Mouse (Mus musculus) CH12.LX (cell line): ENCODE measurements around the gene 2410004B18Rik. TPM values are rescaled to one million over a fixed set of nuclear protein-coding genes. Genes with fewer than 3 reads are reported as not detected.

Experiments used
- DNase-seq: peaks from one replicate; pipeline ENCODE4 v3.0.0-alpha.2; 2013; ENCODE audit errors: extremely low read depth
- H3K27ac ChIP-seq: 2 replicates; pipeline ENCODE4 v1.5.1; 2012; ENCODE audit warnings: low read depth, mild to moderate bottlenecking, control low read depth, moderate library complexity; ENCODE audit not compliant: insufficient read depth
- H3K27me3 ChIP-seq: replicated peaks from 2 replicates; pipeline ENCODE3; 2012; ENCODE audit warnings: inconsistent platforms
- H3K36me3 ChIP-seq, 2 experiments: replicated peaks in 1 of 2; 2 replicates each; pipeline versions ENCODE3 to v1.6.1; 2012; ENCODE audit warnings: inconsistent platforms in 1 of 2, low read length in 1 of 2, mild to moderate bottlenecking in 1 of 2, mixed read lengths in 1 of 2, moderate library complexity in 1 of 2; ENCODE audit not compliant: control insufficient read depth in 1 of 2, insufficient read depth in 1 of 2
- H3K4me1 ChIP-seq, 2 experiments: 2 replicates each; pipeline ENCODE4 v1.6.1; 2012; ENCODE audit warnings: inconsistent platforms in 1 of 2, moderate library complexity in 1 of 2; ENCODE audit not compliant: insufficient read depth in 2 of 2, control insufficient read depth in 1 of 2
- H3K4me2 ChIP-seq: 2 replicates; pipeline ENCODE4 v1.6.1; 2012; ENCODE audit warnings: low read depth, mild to moderate bottlenecking, control low read depth; ENCODE audit not compliant: poor library complexity, insufficient read depth, severe bottlenecking
- H3K4me3 ChIP-seq, 3 experiments: fragments of 150-350 bp in 1 of 3; sonication (generic) in 1 of 3; replicated peaks in 1 of 3; 2 replicates each; pipeline versions ENCODE3 to v1.5.1; 2011 to 2012; ENCODE audit warnings: low read depth in 2 of 3, low read length in 2 of 3, mild to moderate bottlenecking in 2 of 3, moderate library complexity in 2 of 3, control low read depth in 1 of 3, improper control_type of control experiment in 1 of 3, inconsistent platforms in 1 of 3, mixed read lengths in 1 of 3; ENCODE audit not compliant: poor library complexity in 1 of 3
- H3K79me2 ChIP-seq: replicated peaks from 2 replicates; pipeline ENCODE4 v1.6.1; 2012; ENCODE audit warnings: mild to moderate bottlenecking, moderate library complexity; ENCODE audit not compliant: control insufficient read depth, poor library complexity, insufficient read depth, severe bottlenecking; ENCODE audit errors: extremely low read depth
- H3K9ac ChIP-seq: 2 replicates; pipeline ENCODE4 v1.6.1; 2012; ENCODE audit warnings: low read depth, mild to moderate bottlenecking, control low read depth, moderate library complexity; ENCODE audit not compliant: insufficient read depth
- H3K9me3 ChIP-seq: replicated peaks from 2 replicates; pipeline ENCODE3; 2012; ENCODE audit warnings: low read length, inconsistent platforms, mixed read lengths
- CHD1 ChIP-seq: IDR thresholded peaks from 2 replicates; pipeline ENCODE4 v1.6.1; 2012; ENCODE audit warnings: low read depth, low read length, improper control_type of control experiment, inconsistent platforms
- CHD2 ChIP-seq: IDR thresholded peaks from 2 replicates; pipeline ENCODE4 v1.6.1; 2011; ENCODE audit warnings: low read length, improper control_type of control experiment
- CTCF ChIP-seq, 2 experiments: IDR thresholded peaks in 1 of 2; conservative IDR thresholded peaks in 1 of 2; 2 replicates each; pipeline ENCODE4 v1.5.1; 2011 to 2012; ENCODE audit warnings: low read depth in 2 of 2, low read length in 2 of 2, improper control_type of control experiment in 1 of 2, inconsistent platforms in 1 of 2, mild to moderate bottlenecking in 1 of 2, moderate library complexity in 1 of 2
- E2F4 ChIP-seq: IDR thresholded peaks from 2 replicates; pipeline ENCODE4 v1.6.1; 2011; ENCODE audit warnings: low read depth, low read length, improper control_type of control experiment; ENCODE audit not compliant: insufficient replicate concordance
- ELF1 ChIP-seq: IDR thresholded peaks from 2 replicates; pipeline ENCODE4 v1.6.1; 2014; ENCODE audit warnings: low read depth, mild to moderate bottlenecking, inconsistent platforms, low read length, improper control_type of control experiment
- GABPA ChIP-seq: IDR thresholded peaks from 2 replicates; pipeline ENCODE4 v1.6.1; 2012; ENCODE audit warnings: low read depth, low read length, improper control_type of control experiment, inconsistent platforms; ENCODE audit not compliant: insufficient replicate concordance
- HCFC1 ChIP-seq: IDR thresholded peaks from 2 replicates; pipeline ENCODE4 v1.6.1; 2012; ENCODE audit warnings: low read depth, mild to moderate bottlenecking, inconsistent platforms, low read length, improper control_type of control experiment
- JUND ChIP-seq: conservative IDR thresholded peaks from 2 replicates; pipeline ENCODE4 v1.6.1; 2011; ENCODE audit warnings: low read depth, low read length, improper control_type of control experiment
- KAT2A ChIP-seq: IDR thresholded peaks from 2 replicates; pipeline ENCODE4 v1.6.1; 2012; ENCODE audit warnings: low read length, improper control_type of control experiment, inconsistent platforms; ENCODE audit not compliant: insufficient replicate concordance
- MAFK ChIP-seq: IDR thresholded peaks from 2 replicates; pipeline ENCODE4 v1.6.1; 2011; ENCODE audit warnings: low read length, improper control_type of control experiment; ENCODE audit not compliant: insufficient replicate concordance
- MAX ChIP-seq: IDR thresholded peaks from 2 replicates; pipeline ENCODE4 v1.6.1; 2011; ENCODE audit warnings: low read length, improper control_type of control experiment
- MAZ ChIP-seq: IDR thresholded peaks from 2 replicates; pipeline ENCODE4 v1.6.1; 2012; ENCODE audit warnings: low read depth, mild to moderate bottlenecking, inconsistent platforms, low read length, improper control_type of control experiment, moderate library complexity
- MXI1 ChIP-seq: IDR thresholded peaks from 2 replicates; pipeline ENCODE4 v1.6.1; 2011; ENCODE audit warnings: mild to moderate bottlenecking, low read depth, low read length, improper control_type of control experiment
- MYC ChIP-seq: IDR thresholded peaks from 2 replicates; pipeline ENCODE4 v1.6.1; 2011; ENCODE audit warnings: low read depth, mild to moderate bottlenecking, improper control_type of control experiment, low read length
- NRF1 ChIP-seq: IDR thresholded peaks from 2 replicates; pipeline ENCODE4 v1.6.1; 2014; ENCODE audit warnings: low read depth, mild to moderate bottlenecking, inconsistent platforms, low read length, improper control_type of control experiment, moderate library complexity
- POLR2AphosphoS2 ChIP-seq: IDR thresholded peaks from 2 replicates; pipeline ENCODE4 v1.6.1; 2011; ENCODE audit warnings: low read depth, low read length, improper control_type of control experiment
- RCOR1 ChIP-seq: conservative IDR thresholded peaks from 2 replicates; pipeline ENCODE4 v1.6.1; 2012; ENCODE audit warnings: low read depth, mild to moderate bottlenecking, inconsistent platforms, low read length, improper control_type of control experiment
- SIN3A ChIP-seq: IDR thresholded peaks from 2 replicates; pipeline ENCODE4 v1.6.1; 2012; ENCODE audit warnings: low read length, improper control_type of control experiment, inconsistent platforms
- TCF12 ChIP-seq: IDR thresholded peaks from 2 replicates; pipeline ENCODE4 v1.6.1; 2014; ENCODE audit warnings: low read depth, mild to moderate bottlenecking, inconsistent platforms, low read length, improper control_type of control experiment
- ZKSCAN1 ChIP-seq: IDR thresholded peaks from 2 replicates; pipeline ENCODE4 v1.6.1; 2012; ENCODE audit warnings: low read depth, inconsistent platforms, low read length, improper control_type of control experiment, borderline replicate concordance
- ZMIZ1 ChIP-seq: IDR thresholded peaks from 2 replicates; pipeline ENCODE4 v1.6.1; 2012; ENCODE audit warnings: low read depth, mild to moderate bottlenecking, inconsistent platforms, low read length, improper control_type of control experiment
- dilution Hi-C: fragments of 300-500 bp; cut with MboI; formaldehyde crosslinking; loops from 2 replicates; pipeline ENCODE4 v1.14.3; 2020; ENCODE audit warnings: low sequenced_read_pairs; ENCODE audit not compliant: extremely low pct_unique_long_range_greater_than_20kb, extremely low pct_ligation_motif_present
- in situ Hi-C: fragments of 300-500 bp; cut with MboI; formaldehyde crosslinking; loops from 3 replicates; pipeline ENCODE4 v1.14.3; 2019; ENCODE audit warnings: low sequenced_read_pairs, low pct_ligation_motif_present, low pct_unique_long_range_greater_than_20kb, mixed read lengths
- polyA plus RNA-seq: library from polyadenylated mRNA; unstranded; fragments of >175 nt; gene quantifications from 2 replicates; pipeline ENCODE4 v1.2.1, GENCODE M21; 2012; ENCODE audit warnings: low read depth; ENCODE audit not compliant: insufficient read length
- total RNA-seq, 2 experiments: library from RNA; depleted of rRNA; stranded (reverse); fragments of 300-350 nt in 1 of 2; fragments of >200 nt in 1 of 2; gene quantifications; 2 replicates each; pipeline ENCODE4 v1.2.3; 2012 to 2014

2410004B18Rik gene
- total and polyA plus RNA-seq, 3 experiments: 51.9 to 138 (median 123) TPM

DNA sequence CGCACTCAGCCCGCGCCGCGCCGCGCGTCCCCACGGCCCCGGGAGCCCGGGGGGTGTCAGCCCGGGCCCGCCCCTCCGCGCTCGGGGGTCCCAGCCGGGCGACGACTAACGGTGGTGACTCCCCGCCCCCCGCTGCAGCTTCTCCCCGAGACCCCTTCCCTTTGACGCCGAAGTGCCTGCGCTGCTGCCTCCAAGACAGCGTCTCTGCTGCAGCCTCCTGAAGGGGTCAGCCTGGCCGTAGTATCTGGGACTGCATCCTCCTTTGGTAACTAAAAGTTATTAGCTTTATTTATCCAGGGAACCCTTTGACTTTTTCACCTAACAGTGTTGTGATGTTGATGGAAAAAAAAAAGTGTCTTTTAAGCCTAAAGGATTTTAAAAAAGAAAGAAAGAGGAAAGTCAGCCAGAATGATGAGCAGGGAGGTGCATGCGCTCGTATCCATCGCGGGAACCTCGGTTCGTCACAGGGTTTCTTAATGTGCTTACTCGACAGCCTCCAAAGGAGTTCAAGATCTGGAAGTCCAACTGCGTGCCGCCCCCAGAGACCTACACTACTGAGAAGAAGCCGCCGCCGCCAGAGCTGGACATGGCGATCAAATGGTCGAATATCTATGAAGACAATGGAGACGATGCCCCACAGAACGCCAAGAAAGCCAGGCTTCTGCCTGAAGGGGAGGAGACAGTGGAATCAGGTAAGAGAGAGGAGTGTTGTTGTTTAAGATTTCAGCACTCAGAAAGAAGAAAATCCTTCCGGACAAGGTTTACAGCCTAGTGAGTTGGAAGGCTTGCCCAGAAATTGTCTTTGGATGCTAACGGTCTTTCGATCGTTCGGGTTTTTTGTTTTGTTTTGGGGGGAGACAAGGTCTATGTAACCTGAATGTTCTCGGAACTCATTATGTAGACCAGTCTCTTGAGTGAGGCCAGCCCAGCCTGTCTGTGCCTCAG, 863 bp downstream of the 2410004B18Rik start:
- Histone ChIP-seq H3K4me1 (peaks cover 11 to 80% of the 10 kb centered on the region in 2 experiments), H3K79me2 (peaks cover 47% of the 10 kb centered on the region), H3K9me3 (no peaks in the 10 kb centered on the region), H3K27me3 (no peaks in the 10 kb centered on the region), H3K9ac (peak overlapping the region; percentile 93), H3K4me3 (peak overlapping the region; percentile 81 to 90 (median 82)), H3K36me3 (peaks cover 22 to 56% of the 10 kb centered on the region in 2 experiments), H3K4me2 (peak overlapping the region; percentile 95), H3K27ac (no peak overlapping the region)
- in situ Hi-C loops: loop anchor here (5.0 kb wide), 2 partner anchors 119 to 244 kb away; no protein-coding TSS in a partner anchor
- no peak for DNase-seq
- TF ChIP-seq NRF1 (no peak), KAT2A (no peak), GABPA (no peak), MAX (no peak), JUND (no peak), MAZ (0 out of 2 replicates have a peak, but pooled peaks have one; percentile 29), CHD2 (peak; percentile 44; the same call in 1 of the 2 replicates), SIN3A (peak; percentile 67; the same call in 1 of the 2 replicates), MYC (no peak), RCOR1 (no peak), ZKSCAN1 (no peak), CTCF (conservative IDR thresholded peaks at IDR 0.05 in 1 of 2, IDR thresholded peaks at IDR 0.05 in 1 of 2; ENCODE audit: low read depth in 2 of 2, low read length in 2 of 2) (0 out of 4 replicates have a peak, but pooled peaks of 1 of the 2 experiments have one; percentile 2), ZMIZ1 (peak; percentile 40; the same call in 1 of the 2 replicates), MAFK (0 out of 2 replicates have a peak, but pooled peaks have one; percentile 16), E2F4 (no peak), MXI1 (peak; percentile 68), ELF1 (no peak), TCF12 (no peak), CHD1 (peak; percentile 88; the same call in 1 of the 2 replicates), POLR2AphosphoS2 (no peak), HCFC1 (peak; percentile 12; the same call in 1 of the 2 replicates)
- dilution Hi-C loops: no loop called here
